8 mouse cellular contexts compared by ENCODE assay signal in the genomic region with DNA sequence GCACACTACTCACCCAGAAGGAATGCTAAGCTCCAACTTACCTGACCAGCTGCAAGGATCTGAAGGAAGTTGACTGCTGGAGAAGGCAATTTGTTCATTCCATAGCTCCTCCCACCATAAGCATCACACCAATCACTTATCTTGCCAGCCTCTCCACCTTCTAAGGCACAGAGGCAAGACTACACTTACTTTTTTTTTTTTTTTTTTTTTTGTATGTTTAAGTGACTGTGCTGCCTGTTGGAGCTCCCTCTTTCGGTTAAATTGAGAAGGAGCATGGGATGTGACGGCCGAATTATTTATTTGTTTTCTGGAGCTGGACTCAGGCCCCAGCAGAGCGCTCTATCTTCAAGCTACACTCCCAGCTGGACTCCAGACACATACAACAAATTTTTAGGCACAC. TPM values are rescaled to one million over a fixed set of nuclear protein-coding genes. Genes with fewer than 3 reads are reported as not detected.
DNase-seq lines count a peak whose midpoint lies in the region; ATAC-seq lines count a peak whose summit lies in the region.

No protein-coding gene starts in this region.

- no peaks in the 10 kb centered on the region for H3K27me3 ChIP-seq in heart, embryonic 12.5 days (replicated peaks)

- H3K4me3 ChIP-seq in heart, embryonic 12.5 days = no peak overlapping the region

- H3K9ac ChIP-seq in heart, embryonic 12.5 days = no peak overlapping the region

- DNase-seq in heart, adult 9 months (ENCODE audit: low spot score in 2 of 2) = peak; percentile 6 to 17
- DNase-seq in urinary bladder, postnatal 14 days (ENCODE audit: low spot score) = peak; percentile 9
- no peak for DNase-seq in urinary bladder, postnatal 25 days (ENCODE audit: low spot score)
- DNase-seq in embryo, embryonic 11 days = peak; percentile 34
- peak; percentile 58 for DNase-seq in lung, postnatal 10 days
- DNase-seq in urinary bladder, postnatal 10 days (ENCODE audit: low spot score) = no peak
- DNase-seq in ovary, postnatal 10 days (ENCODE audit: low spot score) = no peak

- no peaks in the 10 kb centered on the region for H3K9me3 ChIP-seq in heart, embryonic 12.5 days (replicated peaks)

- 32% methylated on average over 4 of the region's 4 CpGs for WGBS in heart, embryonic 12.5 days

- no peaks in the 10 kb centered on the region for H3K36me3 ChIP-seq in heart, embryonic 12.5 days

- no peak overlapping the region for H3K27ac ChIP-seq in heart, embryonic 12.5 days (ENCODE audit: poor library complexity, severe bottlenecking)

- no peak overlapping the region for H3K4me2 ChIP-seq in heart, embryonic 12.5 days

- no peak for ATAC-seq in heart, embryonic 12.5 days (ENCODE audit: insufficient number of reproducible peaks, low FRiP score)

- H3K4me1 ChIP-seq in heart, embryonic 12.5 days (replicated peaks) = 0 out of 2 replicates have a peak, but pooled peaks cover 3% of the 10 kb centered on the region

RNA-seq across cellular contexts. Expression of gene Mbnl3, which starts 60.0 kb away (rescaled TPM):
- 7.9 and 8.2 TPM in 2 replicates for polyA plus RNA-seq in heart, embryonic 12.5 days (2016; fragmentation: Nextera tagmentation; extraction: Ambion mirVana)

Comparison
In these comparisons a context has a peak if more than half of its experiments do, and no peak if none do; other contexts are left out.
1. DNase-seq: peak in heart, adult 9 months (2 of 2), urinary bladder, postnatal 14 days (single experiment), embryo, embryonic 11 days (single experiment) and lung, postnatal 10 days (single experiment); none in urinary bladder, postnatal 25 days (single experiment), urinary bladder, postnatal 10 days (single experiment) and ovary, postnatal 10 days (single experiment).